Mouse (Mus musculus) c-Kit-negative CD71-positive TER-119-positive erythroid progenitor cells, embryonic 14.5 days (primary cell): ENCODE results near the gene Sec22b.

Experiments used
- DNase-seq: peaks from one replicate; pipeline ENCODE4 v3.0.0-alpha.2; 2013; ENCODE audit warnings: low read depth, low spot score

Sec22b gene

DNA sequence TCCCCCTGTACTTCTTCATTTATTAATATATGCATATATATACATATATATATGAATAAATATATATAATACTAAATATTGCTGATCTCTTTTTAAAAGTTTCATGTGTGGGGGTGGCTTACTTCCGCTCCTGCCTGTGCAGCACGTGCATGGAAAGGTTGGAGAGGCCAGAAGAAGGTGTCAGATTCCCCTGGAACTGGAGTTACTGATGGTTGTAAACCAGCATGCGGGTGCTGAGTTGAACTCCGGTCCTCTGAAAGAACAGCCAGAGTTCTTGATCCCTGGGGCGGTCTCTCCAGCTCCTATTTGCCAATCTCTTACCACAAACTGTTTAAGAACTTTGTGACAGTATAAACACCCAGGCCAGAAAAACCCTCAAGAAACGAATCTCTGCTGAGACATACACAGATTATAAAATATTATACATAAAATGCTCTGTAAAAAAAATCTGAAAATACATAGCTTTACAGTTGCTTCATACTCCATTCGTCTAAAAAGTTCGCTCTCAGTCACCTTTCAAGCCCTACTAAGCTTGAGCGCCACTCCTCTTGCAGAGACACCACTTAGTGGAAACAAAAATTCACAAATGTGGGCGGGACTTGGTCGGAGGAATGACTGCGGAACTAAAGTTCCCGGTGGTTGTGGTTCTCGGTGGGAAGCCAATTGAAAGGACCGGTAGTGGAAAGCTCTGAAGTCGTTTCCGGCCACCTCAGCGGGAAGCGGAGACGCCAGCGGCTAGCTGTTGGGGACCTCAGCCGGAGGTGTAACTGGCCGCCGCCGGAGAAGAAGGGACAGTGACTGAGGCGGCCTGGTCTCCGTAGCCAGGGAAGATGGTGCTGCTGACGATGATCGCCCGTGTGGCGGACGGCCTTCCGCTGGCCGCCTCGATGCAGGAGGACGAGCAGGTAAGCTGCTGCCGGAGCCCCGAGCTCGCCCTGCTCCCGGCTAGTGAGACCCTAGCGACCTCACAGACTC, at the start of gene Sec22b:
Sec22b (plus strand) TSS at position 675 of the 975 bp plus-strand sequence.
- DNase-seq, result peak; percentile 73

DNA sequence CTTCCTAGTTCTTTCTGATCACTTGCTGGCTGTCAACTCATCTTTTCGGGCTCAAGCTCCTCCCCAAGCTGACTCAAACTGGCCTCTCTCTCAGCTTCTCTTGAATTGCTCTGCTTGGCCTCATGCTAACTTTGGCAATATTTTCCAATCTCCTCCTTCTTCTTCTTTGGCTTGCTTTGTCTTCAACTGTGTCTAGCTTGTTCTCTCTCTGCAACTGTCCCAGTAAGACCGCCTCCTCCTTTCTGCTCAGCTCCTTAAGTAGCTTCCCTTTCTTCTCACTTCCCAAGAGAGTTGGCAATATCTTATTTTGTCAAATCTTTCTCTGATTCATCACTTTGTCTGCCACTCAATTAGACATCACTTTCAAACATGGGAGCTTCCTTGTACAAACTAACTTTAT, 49.2 kb upstream of the Sec22b start:
- DNase-seq, result no peak

DNA sequence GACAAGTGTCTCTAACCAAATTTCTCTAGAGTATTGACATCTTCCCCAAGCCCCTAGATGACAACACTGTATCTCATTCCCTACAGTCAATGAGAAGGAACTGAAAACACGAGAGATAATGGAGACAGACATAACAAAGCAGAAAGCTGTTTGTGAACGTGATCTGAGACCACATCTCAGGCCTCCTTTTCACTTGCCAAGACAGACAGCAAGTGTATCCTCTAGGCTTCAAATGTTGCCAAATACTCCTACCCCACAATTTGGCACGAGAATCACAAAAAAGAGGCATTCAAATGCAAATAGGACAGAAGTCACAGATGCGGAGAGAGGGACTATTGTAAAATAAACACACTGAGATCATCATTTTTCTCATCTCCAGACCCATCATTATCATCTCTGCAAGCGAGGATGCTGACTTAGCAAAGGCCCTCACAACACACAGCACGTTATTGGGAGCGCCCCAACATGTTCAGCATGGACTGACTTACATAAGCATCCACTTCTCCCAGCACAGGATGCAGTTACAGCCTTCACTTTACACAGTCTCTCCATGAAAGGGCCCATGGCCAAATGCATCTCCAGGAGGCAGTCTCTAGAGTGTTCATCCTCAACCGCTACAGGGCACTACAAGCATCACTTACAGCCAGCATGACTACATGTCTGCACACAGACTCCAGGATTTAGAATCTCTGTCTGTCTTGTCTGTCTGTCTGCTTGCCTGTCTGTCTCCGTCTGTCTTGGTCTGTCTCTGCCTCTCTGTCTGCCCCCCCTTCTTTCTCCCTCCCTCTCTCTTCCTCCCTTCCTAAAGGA, 46.2 kb upstream of the Sec22b start:
- no peak for DNase-seq

DNA sequence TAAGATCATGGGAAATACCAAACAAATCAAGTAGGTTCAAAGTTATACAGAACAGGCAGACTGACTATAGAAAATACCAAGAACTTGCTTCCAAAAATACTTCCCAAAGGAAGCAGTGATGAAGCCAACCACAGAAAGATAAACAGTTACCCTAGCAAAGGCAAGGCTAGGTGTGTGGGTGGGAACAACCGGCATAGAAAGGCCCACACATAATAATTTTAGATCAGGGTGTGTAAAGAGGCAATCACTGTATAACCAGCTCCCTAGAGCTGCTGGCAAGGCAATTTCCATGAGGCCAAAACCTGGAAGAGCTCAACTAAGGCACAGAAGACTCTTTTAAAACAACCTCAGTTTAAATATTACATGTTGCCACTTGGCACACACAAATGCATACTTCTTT, 41.6 kb upstream of the Sec22b start:
- no peak for DNase-seq

DNA sequence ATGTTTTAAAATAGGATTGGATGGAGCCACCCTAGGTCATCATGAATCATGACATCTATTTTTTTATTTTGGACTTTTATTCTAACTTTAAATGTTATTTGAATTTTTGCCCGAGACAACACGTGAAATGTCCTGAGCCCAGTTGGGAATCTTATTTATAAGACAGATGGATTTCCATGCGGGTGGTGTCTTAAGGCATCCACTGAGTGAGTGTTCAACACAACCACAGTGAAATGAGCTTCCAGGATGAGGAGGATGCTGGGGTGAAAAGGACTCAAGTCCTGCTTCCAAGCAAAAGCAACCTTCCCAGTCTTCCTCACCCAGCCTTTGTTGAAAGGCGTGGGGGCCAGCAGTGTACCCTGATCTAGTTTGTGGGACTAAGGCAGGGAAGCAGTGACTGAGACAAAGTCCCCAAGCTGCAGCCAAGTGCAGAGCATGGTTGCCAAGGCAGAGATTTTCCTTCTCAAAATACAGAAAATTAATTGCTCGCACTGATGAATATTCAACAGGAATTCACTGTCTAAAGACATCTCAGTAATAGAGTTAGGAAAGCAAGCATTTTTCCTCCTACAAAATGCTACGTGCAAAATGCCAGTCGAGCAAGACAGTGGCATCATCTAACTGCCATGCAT, 40.1 kb upstream of the Sec22b start:
- no peak for DNase-seq

DNA sequence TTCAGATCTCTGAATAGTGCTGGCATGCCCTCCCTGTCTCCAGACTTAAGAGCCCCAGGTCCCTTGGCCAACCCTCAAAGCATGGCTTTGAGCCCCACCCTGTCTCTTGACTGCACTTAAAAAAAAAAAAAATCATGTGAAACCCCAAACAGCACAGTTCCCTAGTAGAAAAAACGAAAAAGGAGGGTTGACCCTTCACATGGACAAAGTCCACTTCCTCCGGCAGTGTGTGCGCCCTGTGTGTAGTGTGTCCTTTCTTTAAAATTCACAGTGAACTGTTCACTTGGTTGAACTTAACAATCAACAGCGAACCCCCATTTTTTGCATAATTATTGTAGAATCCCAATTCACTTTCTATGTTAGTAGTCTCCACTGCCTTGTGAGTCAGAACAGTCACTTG, 34.3 kb upstream of the Sec22b start:
- DNase-seq, result no peak

DNA sequence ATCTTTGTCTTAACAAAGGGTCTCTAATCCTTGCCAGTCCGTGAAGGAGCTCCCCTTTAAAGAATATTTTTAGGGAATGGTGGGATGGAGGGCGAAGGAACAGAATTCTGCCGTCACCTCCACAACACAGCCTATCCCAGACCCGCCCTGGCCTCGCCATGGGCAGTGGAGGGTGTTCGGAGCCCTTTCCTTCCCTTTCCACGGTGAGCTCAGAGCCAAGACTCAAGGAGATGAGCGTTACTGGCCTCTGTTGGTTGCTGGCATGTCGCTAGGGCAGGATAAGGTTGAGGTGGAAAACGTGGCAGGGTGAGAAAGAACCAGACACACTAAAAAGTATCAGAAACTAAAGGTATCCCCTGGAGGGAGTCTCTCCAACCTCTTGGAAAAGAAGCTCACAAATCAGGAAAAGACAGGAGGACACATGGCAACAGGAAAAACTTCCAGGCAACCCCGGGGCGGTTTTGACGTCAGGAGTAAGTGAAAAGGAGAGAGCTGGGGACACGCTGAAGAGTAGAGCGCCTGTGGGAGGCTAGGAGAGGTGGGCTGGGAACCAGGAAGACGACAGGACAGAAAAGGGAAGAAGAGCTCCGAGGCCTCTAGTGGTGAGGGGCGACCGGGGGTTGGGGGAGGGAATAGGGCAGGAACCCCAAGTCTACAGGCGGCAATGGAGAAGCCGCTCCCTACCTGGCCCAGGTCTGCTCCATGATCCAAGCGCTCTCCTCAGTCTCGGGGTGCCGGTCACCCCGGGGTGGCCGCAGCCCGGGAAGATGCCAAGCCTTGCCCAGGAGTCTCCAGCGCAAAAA, 33.6 kb upstream of the Sec22b start:
- DNase-seq, result no peak

DNA sequence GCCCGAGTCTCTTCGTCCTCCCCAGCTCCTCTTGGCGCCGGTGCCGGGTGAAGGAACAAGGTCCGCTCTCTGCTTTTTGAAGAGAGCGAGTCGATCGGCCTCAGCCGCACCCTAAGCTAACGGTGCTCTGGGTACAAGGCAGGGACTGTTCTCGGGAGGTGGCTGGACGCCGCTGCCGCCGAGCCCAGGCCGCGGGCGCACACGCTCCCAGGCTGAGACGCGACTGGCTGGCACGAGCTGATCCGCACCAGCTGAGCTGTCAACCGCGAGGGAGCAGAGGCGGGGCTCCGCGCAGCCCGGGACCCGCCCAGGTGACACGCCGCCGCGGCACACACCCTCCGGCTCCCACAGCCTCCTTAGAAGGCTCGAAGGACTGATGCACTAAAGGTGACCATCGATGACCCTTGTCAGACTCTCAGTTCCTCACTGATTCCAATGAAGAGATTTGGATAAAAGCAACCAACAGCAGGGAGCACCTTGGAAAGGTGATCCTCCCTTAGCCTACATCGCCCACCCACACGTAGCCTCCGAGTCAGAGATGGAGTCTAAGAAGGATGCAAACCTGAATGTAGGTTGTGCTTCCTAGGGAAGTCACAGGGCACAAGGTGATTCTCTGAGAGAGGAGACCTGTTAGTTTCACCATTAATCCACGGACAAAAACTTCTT, 32.8 kb upstream of the Sec22b start:
- no peak for DNase-seq

DNA sequence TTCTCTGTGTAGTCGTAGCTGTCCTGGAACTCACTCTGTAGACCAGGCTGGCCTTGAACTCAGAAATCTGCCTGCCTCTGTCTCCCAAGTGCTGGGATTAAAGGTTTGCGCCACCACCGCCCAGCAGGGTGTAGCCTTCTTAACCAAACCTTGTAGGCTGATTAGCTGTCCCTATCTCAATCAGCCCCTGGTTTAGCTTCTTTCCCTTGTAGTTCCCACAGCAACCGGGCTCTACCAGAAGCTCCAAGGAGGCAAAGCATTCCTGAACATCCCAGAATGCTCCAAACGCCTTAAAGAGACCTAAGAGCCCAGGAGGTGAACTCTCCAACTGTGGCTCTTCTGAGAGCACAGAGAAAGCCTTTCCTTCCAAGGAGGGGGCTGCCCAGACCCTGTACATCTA, 32.3 kb upstream of the Sec22b start:
- DNase-seq, result no peak

DNA sequence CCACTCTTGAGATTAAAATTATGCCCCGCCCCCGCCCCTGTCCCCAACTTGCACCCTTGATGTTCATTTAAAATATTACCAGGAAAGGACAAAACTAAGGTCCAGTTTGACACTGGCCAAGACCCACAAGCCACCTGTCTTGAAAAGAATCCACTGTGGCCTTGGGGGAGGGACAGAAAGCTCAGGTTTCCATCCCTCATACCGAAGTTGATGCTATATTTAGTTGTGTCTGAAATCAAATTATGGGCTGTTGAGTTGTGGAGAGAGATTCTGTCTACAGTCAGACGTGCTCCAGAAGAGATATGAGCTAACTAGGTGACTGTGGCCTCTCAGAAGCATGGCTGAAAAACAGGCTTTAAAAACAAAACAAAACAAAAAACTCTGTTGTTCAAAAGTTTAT, 31.3 kb upstream of the Sec22b start:
- DNase-seq, result no peak

DNA sequence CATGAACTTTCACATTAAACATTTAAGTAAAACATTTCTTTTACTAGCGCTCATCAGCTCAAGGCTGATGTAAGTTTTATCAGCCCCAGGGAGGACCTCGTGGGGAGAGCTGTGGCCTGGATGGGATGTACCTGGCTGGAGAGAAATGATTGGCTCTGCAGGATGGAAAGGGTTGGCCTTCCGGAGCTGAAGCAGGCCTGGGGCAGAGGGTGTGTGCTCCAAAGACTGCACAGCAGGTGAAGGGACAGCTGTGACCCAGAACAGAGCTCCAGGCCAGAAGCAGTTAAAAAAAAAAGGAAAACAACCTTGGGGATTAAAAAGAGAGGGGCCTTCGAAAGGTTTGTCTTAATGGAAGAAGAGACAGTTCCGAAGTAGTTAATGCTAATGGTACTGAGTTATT, 26.2 kb upstream of the Sec22b start:
- DNase-seq, result no peak

DNA sequence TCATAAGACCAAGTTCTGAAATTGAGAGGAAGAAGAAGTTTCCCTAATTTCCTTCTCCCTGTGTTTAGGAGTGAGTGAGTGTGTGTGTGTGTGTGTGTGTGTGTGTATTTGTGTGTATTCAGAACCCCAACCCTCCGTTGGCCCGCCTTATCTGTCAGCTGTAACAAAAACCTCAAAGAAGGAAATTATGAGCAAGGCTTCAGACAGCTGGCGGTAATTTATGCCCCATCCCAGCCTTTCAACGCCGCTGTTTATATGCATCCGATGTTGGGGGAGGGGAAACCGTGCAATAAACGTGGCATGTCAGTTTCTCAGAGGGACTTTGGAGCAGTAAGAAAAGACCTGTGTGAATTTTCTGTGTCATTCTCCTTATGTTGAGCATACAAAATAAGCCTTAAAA, 24.7 kb upstream of the Sec22b start:
- no peak for DNase-seq

DNA sequence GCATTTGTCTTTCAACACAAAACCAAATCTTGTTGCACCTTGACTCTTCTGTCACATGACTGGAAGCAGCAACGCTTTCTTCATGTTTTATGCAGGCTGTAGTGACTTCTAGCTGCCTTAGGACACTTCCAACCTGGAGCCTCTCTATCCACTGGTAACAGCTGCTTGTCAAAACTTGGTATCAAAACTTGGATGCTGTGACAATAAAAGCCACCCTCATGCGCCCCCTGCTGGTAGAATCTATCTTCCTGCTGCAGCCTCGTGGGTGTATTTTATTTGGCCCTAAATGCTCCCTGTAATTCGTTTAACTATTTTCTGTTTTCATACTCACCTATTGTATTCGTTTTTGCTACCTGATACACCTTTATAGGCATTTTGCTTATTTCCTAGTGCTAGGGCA, 21.8 kb upstream of the Sec22b start:
- peak; percentile 21 for DNase-seq

DNA sequence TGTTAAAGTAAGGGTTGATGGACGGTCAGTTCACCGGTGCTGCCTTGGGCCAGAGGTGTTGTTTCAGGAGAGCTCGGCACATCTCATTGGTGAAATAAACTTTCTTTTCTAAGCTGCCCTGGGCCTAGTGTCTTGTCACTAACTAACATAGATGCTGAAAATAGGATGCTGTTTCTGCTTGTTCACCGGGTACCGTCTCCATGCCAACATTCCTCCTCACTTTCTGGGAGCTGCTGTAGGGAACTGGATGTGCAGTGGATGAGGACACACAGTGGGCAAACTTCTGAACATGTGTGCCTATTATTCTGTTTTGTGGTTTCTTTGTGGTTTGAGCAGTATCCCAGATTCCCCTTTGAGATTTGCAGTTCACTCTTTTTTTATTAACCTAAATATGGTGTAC, 19.4 kb upstream of the Sec22b start:
- DNase-seq, result no peak

DNA sequence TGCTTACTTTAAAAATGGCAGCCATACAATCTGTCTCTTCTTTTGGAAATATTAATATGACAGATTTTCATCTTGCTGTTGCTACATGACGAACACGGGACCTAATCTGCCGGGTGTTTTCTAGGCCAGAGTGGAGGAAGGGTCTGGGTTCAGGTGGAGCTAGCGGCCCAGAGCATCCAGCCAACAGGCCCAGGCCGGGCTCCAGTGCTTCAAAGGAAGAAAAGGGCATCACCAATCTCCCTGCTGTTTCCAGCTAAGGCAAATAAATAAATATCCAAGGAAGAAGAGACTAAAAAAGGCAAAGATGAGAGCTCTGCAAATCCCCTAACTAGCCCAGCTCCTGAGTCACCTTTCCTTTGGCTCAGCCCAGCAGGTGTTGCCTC, 13.2 kb upstream of the Sec22b start:
- no peak for DNase-seq

DNA sequence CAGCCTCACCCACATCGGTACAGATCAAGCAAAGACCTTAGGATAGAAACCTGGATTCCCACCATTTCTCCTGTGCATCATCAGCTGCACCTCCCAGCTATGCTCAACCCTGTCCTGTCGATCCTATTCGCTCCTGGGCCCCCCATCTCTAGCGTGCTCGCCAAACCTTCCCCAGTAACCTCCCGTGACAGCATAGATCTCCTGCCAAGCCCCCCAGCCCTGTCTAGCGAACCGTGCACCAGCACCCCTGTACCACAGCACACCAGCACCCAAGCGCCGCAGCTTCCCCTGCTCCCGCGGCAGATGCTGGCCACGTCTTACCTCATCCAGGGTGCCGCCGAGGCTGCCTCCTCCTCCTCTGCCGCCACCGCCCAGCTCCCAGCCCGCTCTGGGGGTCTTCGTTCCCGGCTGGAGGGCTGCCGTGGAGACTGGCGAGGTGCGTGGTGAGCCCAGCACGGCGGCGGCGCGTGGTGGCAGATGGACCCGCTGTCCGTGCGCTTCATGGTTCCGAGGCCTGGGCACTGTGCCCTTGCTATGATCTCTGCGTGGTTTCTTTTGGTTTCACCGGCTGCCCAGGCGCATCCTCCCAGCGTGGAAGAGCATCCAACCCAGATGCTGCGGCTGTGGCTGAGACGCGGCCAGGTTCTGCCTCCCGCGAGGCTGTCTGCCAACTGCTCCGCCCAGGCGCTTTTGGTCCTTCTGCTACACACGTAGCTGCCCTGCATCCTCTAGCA, 12.7 kb upstream of the Sec22b start, which contains the start of gene Pde4dip:
Pde4dip (minus strand) TSS at position 540 of the 734 bp plus-strand sequence.
- no peak for DNase-seq

DNA sequence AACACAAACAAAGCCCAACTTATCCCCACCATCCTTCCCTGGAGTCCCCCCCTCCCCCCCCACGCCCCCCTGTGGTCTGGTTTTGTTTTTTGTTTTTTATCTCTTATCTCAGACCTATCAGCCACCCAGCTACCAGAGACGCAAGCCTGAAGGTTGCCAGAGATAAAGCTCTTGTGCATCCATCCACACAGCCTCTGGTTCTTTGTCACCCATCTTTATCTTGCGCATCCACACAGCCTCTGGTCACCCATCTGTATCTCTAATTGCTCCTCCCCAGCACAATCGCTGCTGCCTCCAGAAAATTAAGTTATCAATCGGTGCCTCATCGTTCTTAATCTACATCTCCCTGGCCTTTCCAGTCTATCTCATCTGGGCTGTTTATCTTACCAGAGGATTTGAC, 10.8 kb upstream of the Sec22b start:
- DNase-seq, result no peak

DNA sequence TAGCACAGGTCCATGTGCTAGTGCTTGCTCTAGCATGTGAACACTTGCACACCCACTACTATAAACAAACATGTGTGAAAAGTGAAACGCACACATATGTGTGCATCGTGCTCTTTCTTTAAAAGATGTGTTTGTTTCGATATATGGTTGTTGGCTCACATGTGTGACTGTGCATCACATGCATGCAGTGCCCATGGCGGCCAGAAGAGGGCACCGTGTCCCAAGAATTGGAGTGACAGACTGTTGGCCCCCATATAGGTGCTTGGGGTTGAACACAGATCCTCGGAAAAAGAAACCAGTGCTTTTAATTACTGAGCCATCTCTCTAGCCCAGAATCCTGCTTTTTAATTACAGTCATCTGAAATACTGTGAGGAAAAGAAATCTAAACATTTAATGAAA, 6.3 kb upstream of the Sec22b start:
- DNase-seq, result peak; percentile 17

DNA sequence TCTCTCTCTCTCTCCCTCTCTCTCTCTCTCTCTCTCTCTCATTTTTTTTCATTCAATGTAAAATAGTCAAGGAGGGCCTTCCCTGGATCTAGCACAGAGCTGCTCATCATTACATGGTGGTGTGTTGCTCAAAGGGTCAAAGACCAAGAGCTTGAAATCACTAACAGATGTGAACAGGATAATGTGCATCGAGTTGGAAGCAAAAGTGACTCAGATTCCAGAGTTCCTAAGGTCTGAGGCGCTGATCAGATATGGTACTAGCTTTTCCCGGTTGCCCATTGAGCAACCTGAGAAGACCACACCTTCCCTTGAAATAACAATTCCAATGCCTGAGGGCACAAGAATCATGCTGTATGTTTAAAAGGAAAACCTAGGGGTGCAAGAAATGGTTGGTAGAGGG, 2.6 kb upstream of the Sec22b start:
- no peak for DNase-seq

DNA sequence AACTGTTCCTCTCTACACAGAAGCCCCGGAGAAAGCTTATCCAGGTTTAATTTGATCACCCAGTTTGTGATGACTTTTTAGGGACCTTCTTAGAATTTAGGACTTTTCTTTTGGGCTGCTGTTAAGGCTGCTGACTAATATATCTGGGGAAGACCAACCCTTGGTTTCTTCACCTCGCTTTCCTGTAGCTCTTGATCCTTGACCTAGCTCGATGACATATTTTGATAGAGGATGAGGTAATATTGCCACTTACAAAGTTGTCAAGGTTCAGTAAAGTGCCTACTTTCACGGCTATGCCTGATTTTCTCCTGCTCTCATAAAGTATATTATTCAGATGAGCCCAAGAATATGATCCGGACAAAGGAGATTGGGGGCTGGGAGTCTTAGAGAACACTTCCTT, 596 bp downstream of the Sec22b start:
- peak; percentile 11 for DNase-seq
